Mouse (Mus musculus): ENCODE data around the gene Dusp23. TPM values are rescaled to one million over a fixed set of nuclear protein-coding genes. Genes with fewer than 3 reads are reported as not detected.

The Dusp23 gene
- polyA plus RNA-seq, 1 experiment, result not detected

DNA sequence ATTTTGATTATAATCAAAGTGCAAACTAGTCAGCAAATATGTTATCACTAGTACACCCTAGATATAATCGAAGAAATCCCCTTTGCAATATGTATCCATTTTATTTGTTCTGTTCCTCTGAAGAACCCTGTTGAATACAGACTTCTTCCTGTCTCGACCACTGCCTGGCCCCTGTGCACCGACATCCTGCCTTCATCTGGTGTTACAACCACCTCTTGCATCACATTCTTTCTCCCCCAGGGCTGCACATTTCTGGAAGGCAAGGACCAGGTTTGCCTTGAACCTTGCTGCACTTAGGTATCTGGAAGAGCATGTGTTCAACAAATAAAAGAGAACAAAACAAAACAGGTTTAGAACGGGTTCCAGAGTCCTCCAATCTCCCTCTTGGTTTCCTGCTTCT, 17.4 kb downstream of the Dusp23 start:
- H3K27ac ChIP-seq (ENCODE audit: insufficient read depth, low read depth, low read length), result no peak overlapping the region
- H3K4me1 ChIP-seq (ENCODE audit: control insufficient read depth, insufficient read depth, low read length), result peaks cover 8% of the 10 kb centered on the region; the same call in 1 of the 2 replicates
- TF ChIP-seq CTCF (IDR thresholded peaks at IDR 0.05; ENCODE audit: insufficient read depth, low read depth, low read length), result no peak
- TF ChIP-seq POLR2A (IDR thresholded peaks at IDR 0.05; ENCODE audit: insufficient read depth, low read depth, low read length), result no peak
- no peak overlapping the region for H3K4me3 ChIP-seq (ENCODE audit: insufficient read depth, low read depth, low read length)
- 83% methylated on average over 4 of the region's 4 CpGs for WGBS

DNA sequence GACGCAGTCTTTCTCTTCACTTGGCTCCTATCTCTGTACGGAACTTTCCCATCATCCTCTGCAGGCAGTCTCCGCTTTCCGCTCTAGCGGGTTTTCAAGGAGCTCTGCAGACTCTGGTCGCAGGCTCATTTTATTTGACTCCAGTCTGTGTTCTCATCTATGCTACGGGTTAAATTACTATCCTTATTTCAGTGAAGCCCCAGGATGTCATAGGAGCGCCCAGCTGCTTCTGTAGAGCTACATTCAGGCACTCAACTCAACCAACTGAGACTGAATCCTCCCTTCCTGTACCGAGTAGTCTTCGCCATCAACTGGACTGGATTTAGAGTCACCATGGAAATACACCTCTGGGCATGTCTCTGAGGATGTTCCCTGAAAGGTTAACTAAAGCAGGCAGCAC, 18.1 kb downstream of the Dusp23 start:
- WGBS, result 52% methylated on average over 10 of the region's 10 CpGs
- TF ChIP-seq POLR2A (IDR thresholded peaks at IDR 0.05; ENCODE audit: insufficient read depth, low read depth, low read length) (no peak), CTCF (IDR thresholded peaks at IDR 0.05; ENCODE audit: insufficient read depth, low read depth, low read length) (no peak)
- Histone ChIP-seq H3K4me1 (ENCODE audit: control insufficient read depth, insufficient read depth, low read length) (peaks cover 8% of the 10 kb centered on the region; the same call in 1 of the 2 replicates), H3K4me3 (ENCODE audit: insufficient read depth, low read depth, low read length) (no peak overlapping the region), H3K27ac (ENCODE audit: insufficient read depth, low read depth, low read length) (no peak overlapping the region)

DNA sequence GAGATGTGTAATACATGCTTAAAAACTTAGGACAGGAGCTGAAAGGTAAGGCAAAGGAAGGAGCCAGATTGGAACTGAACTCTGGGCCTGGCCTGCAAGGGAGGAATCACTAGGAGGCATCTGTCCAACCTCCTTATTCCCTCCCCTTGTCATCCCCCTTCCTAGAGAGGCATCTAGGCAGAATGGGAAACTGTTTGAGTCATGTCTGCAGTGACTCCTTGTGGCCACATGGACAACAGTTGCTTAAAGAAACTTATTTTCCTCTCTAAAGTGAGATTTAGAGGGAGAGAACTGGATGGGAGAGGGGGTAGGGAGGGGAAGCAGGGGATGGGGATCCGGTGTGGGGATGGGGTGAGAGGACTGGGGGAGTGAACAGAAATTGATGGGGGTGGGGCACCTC, 20.0 kb downstream of the Dusp23 start:
- Histone ChIP-seq H3K27ac (ENCODE audit: insufficient read depth, low read depth, low read length) (no peak overlapping the region), H3K4me1 (ENCODE audit: control insufficient read depth, insufficient read depth, low read length) (peaks cover 8% of the 10 kb centered on the region; the same call in 1 of the 2 replicates), H3K4me3 (ENCODE audit: insufficient read depth, low read depth, low read length) (no peak overlapping the region)
- WGBS, result 60% methylated on average over 1 of the region's 1 CpGs
- TF ChIP-seq POLR2A (IDR thresholded peaks at IDR 0.05; ENCODE audit: insufficient read depth, low read depth, low read length) (no peak), CTCF (IDR thresholded peaks at IDR 0.05; ENCODE audit: insufficient read depth, low read depth, low read length) (no peak)

DNA sequence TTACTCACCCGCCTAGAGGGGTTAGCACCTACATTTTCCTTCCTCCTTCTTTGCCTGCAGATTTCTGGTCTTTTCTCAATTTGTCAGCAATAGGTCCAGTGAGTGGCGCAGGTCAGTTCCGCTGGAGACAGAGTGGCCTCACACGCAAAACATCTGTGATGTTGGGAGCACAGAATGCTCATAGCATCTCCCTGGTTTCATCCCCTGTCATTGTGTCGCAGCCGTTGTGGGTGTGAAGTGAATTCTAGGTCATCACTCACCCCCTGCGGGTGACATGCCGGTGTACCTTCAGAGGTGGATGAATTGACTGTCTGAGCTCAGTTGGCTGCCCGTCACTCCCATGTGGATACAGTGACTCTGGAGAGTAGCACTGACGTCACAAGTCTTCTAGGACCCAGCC, 21.5 kb downstream of the Dusp23 start:
- H3K4me3 ChIP-seq (ENCODE audit: insufficient read depth, low read depth, low read length), result no peak overlapping the region
- WGBS, result 92% methylated on average over 10 of the region's 10 CpGs
- no peak overlapping the region for H3K27ac ChIP-seq (ENCODE audit: insufficient read depth, low read depth, low read length)
- TF ChIP-seq CTCF (IDR thresholded peaks at IDR 0.05; ENCODE audit: insufficient read depth, low read depth, low read length) (no peak), POLR2A (IDR thresholded peaks at IDR 0.05; ENCODE audit: insufficient read depth, low read depth, low read length) (no peak)
- no peaks in the 10 kb centered on the region for H3K4me1 ChIP-seq (ENCODE audit: control insufficient read depth, insufficient read depth, low read length)

DNA sequence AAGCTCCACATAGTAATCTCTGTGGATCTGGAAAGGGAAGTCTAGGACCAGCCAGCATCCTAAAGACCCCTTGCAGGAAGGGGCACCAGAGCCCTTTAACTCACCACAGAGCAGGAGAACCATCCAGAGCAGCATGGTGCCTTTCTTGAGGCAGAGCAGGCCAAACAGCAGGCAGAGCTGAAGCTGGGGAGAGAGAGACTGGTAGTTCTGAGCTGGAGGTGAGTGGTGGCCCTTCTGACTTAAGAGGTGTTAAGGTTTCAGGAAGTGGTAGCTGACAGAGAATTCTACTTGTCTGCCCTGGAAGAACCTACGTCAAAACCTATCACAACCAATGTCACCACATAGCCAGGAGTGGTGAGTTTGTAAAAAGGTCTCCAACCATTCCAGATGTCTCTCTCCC, 30.4 kb downstream of the Dusp23 start, which contains the start of gene Fcrl6:
Gene Fcrl6, minus strand, starts transcription at position 226 of the 400 bp plus-strand sequence.
- Histone ChIP-seq H3K4me1 (ENCODE audit: control insufficient read depth, insufficient read depth, low read length) (no peaks in the 10 kb centered on the region), H3K4me3 (ENCODE audit: insufficient read depth, low read depth, low read length) (no peak within 1 kb of the TSS), H3K27ac (ENCODE audit: insufficient read depth, low read depth, low read length) (no peak within 1 kb of the TSS)
- 89% methylated on average over 1 of the region's 1 CpGs for WGBS
- TF ChIP-seq POLR2A (IDR thresholded peaks at IDR 0.05; ENCODE audit: insufficient read depth, low read depth, low read length) (no peak), CTCF (IDR thresholded peaks at IDR 0.05; ENCODE audit: insufficient read depth, low read depth, low read length) (no peak)

DNA sequence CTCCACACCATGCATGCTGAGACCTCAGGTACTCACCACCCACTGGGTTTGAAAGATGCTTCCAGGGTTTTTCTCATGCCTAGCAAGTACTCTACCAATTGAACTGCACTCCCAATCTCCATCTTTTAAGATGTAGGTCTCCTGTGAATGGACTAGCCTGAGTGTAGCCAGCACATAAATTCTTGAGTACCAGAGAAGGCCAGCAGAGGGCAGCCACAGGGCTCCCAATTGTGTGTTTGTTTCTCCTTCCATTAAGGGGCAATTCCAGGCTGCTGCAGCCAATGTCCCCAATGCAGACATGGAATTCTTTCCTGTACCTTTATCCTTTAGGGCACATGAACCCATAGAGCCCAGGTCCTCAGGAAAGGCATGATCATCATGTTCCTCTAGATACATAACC, 38.3 kb downstream of the Dusp23 start:
- no peak overlapping the region for H3K4me3 ChIP-seq (ENCODE audit: insufficient read depth, low read depth, low read length)
- no peak for TF ChIP-seq CTCF (IDR thresholded peaks at IDR 0.05; ENCODE audit: insufficient read depth, low read depth, low read length)
- no peaks in the 10 kb centered on the region for H3K4me1 ChIP-seq (ENCODE audit: control insufficient read depth, insufficient read depth, low read length)
- no peak overlapping the region for H3K27ac ChIP-seq (ENCODE audit: insufficient read depth, low read depth, low read length)

DNA sequence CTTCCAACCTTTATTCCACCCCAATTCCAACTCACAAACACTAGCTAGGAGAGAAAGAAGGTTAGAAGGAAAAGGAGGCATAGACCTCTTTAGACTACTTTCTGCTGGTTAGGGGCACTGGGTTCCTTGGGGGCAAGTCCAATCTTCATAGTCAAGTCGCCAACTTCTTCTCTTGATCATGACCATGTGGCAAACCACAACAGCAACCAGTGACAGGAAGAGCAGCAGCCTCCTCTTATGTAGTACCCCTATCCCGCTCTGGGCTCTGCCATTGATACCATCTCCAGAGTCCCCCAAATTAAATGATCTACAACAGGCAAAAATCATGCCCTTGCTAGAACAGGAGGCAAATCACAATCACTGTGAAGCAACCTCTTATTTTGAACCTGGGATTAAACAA, 38.8 kb downstream of the Dusp23 start:
- 85% methylated on average over 2 of the region's 2 CpGs for WGBS

DNA sequence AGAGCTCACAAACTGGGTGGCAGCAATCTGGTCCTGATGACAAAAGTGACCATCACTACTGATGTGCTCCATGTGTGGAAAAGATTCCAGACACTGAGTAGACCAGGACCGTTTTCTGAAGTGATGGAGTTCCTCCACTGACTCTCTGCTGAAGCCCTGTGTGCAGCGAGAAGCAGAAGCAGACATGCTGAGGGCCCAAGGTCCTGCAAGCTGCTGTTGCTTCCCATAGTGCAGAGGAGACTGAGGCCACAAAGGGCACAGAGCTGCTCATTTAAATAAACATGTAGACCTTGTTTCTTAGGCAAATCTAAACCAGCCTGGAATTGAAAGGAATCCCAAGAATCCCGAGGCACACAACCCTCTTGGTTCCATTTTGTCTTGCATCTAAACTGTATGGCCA, 39.4 kb downstream of the Dusp23 start:
- Histone ChIP-seq H3K27ac (ENCODE audit: insufficient read depth, low read depth, low read length) (no peak overlapping the region), H3K4me3 (ENCODE audit: insufficient read depth, low read depth, low read length) (no peak overlapping the region), H3K4me1 (ENCODE audit: control insufficient read depth, insufficient read depth, low read length) (no peaks in the 10 kb centered on the region)
- whole genome bisulfite sequencing, result 89% methylated on average over 3 of the region's 3 CpGs
- no peak for TF ChIP-seq POLR2A (IDR thresholded peaks at IDR 0.05; ENCODE audit: insufficient read depth, low read depth, low read length)
- no peak for TF ChIP-seq CTCF (IDR thresholded peaks at IDR 0.05; ENCODE audit: insufficient read depth, low read depth, low read length)

More for the DNA sequence above, 38.8 kb downstream of the Dusp23 start:
- TF ChIP-seq POLR2A (IDR thresholded peaks at IDR 0.05; ENCODE audit: insufficient read depth, low read depth, low read length) (no peak), CTCF (IDR thresholded peaks at IDR 0.05; ENCODE audit: insufficient read depth, low read depth, low read length) (no peak)
- H3K4me1 ChIP-seq (ENCODE audit: control insufficient read depth, insufficient read depth, low read length), result no peaks in the 10 kb centered on the region
- no peak overlapping the region for H3K4me3 ChIP-seq (ENCODE audit: insufficient read depth, low read depth, low read length)
- no peak overlapping the region for H3K27ac ChIP-seq (ENCODE audit: insufficient read depth, low read depth, low read length)

DNA sequence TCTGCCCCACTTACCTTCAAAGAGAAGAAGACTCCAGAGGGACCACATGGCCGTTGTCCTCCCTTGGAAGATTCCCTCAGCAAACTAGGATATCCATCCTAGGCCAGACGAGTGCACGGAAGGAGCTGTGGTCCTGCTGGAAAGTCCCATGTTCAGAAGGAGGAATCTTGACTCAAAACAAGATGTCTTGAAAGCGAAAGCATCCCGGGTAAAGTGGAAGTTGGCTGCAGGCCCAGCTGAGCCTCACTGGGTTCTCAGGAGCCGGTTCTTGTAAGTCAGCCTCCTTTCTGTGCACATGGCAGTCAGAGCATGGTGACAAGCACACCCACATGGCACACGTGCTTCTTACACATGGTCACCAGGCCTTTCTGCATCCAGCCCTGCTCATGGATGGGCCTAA, 42.4 kb downstream of the Dusp23 start, which contains the start of gene Slamf8:
Gene Slamf8, minus strand, starts transcription at position 184 of the 400 bp plus-strand sequence.
- TF ChIP-seq POLR2A (IDR thresholded peaks at IDR 0.05; ENCODE audit: insufficient read depth, low read depth, low read length) (no peak), CTCF (IDR thresholded peaks at IDR 0.05; ENCODE audit: insufficient read depth, low read depth, low read length) (no peak)
- 69% methylated on average over 7 of the region's 7 CpGs for WGBS

More for the DNA sequence above, 42.4 kb downstream of the Dusp23 start, which contains the start of gene Slamf8:
- no peak within 1 kb of the TSS for H3K4me3 ChIP-seq (ENCODE audit: insufficient read depth, low read depth, low read length)
- no peak within 1 kb of the TSS for H3K27ac ChIP-seq (ENCODE audit: insufficient read depth, low read depth, low read length)
- peaks cover 4% of the 10 kb centered on the region for H3K4me1 ChIP-seq (ENCODE audit: control insufficient read depth, insufficient read depth, low read length)

Data from olfactory bulb, adult 2 months (tissue).